Mouse (Mus musculus): ENCODE measurements around the gene Vpreb3. TPM values are rescaled to one million over a fixed set of nuclear protein-coding genes. Genes with fewer than 3 reads are reported as not detected.

Vpreb3 gene
- polyA plus RNA-seq, 1 experiment from 2014 or later = not detected

- Histone ChIP-seq H3K9ac (replicated peaks; ENCODE audit: low read length) (no peak overlapping the region), H3K4me1 (ENCODE audit: control insufficient read depth, insufficient read depth, low read length) (no peaks in the 10 kb centered on the region), H3K27ac (replicated peaks; ENCODE audit: low read depth, low read length) (no peak overlapping the region), H3K4me2 (ENCODE audit: low read length) (no peak overlapping the region), H3K27me3 (ENCODE audit: control insufficient read depth, insufficient read depth, low read length) (no peaks in the 10 kb centered on the region), H3K36me3 (ENCODE audit: control insufficient read depth, insufficient read depth, low read length) (no peaks in the 10 kb centered on the region), H3K9me3 (ENCODE audit: control insufficient read depth, low read length) (no peaks in the 10 kb centered on the region), H3K4me3 (replicated peaks; ENCODE audit: low read depth, low read length) (no peak overlapping the region)
- WGBS = 79% methylated on average over 3 of the region's 3 CpGs
- DNase-seq = no peak
- no peak for ATAC-seq (ENCODE audit: low FRiP score, low TSS enrichment)
Observed at GRCm38 (mm10) chr10:75996315-75996714, 53.5 kb downstream of the Vpreb3 start.

Other genes starting within 250 kb of the Vpreb3 start
- gene Cabin1, start 178.7 kb upstream of the Vpreb3 start, polyA plus RNA-seq (2014; fragmentation: Nextera tagmentation; extraction: Ambion mirVana) = 47.2 and 54.5 TPM in 2 replicates
- 75.9 and 94.5 TPM in 2 replicates for gene Ddt, start 169.6 kb upstream of the Vpreb3 start, polyA plus RNA-seq (2014; fragmentation: Nextera tagmentation; extraction: Ambion mirVana)
- gene Gm20441, start 162.1 kb upstream of the Vpreb3 start, polyA plus RNA-seq (2014; fragmentation: Nextera tagmentation; extraction: Ambion mirVana) = not detected in 2 replicates
- 0.23 and 1.1 TPM in 2 replicates for gene Gstt3, start 161.6 kb upstream of the Vpreb3 start, polyA plus RNA-seq (2014; fragmentation: Nextera tagmentation; extraction: Ambion mirVana)
- gene Gstt1, start 144.5 kb upstream of the Vpreb3 start, polyA plus RNA-seq (2014; fragmentation: Nextera tagmentation; extraction: Ambion mirVana) = 9.8 and 12.4 TPM in 2 replicates
- gene Gstt4, start 120.5 kb upstream of the Vpreb3 start, polyA plus RNA-seq (2014; fragmentation: Nextera tagmentation; extraction: Ambion mirVana) = not detected in 2 replicates
- gene Gstt2, start 105.6 kb upstream of the Vpreb3 start, polyA plus RNA-seq (2014; fragmentation: Nextera tagmentation; extraction: Ambion mirVana) = 3.8 and 4.3 TPM in 2 replicates
- 1,381 and 1,864 TPM in 2 replicates for gene Mif, start 82.8 kb upstream of the Vpreb3 start, polyA plus RNA-seq (2014; fragmentation: Nextera tagmentation; extraction: Ambion mirVana)
- 1.2 TPM in 2 replicates for gene Derl3, start 49.6 kb upstream of the Vpreb3 start, polyA plus RNA-seq (2014; fragmentation: Nextera tagmentation; extraction: Ambion mirVana)
- 277 and 283 TPM in 2 replicates for gene Smarcb1, start 21.4 kb upstream of the Vpreb3 start, polyA plus RNA-seq (2014; fragmentation: Nextera tagmentation; extraction: Ambion mirVana)
- gene Chchd10, start 9.9 kb upstream of the Vpreb3 start, polyA plus RNA-seq (2014; fragmentation: Nextera tagmentation; extraction: Ambion mirVana) = 44.2 and 76.8 TPM in 2 replicates
- 13.3 and 16.5 TPM in 2 replicates for gene Mmp11, start 6.6 kb upstream of the Vpreb3 start, polyA plus RNA-seq (2014; fragmentation: Nextera tagmentation; extraction: Ambion mirVana)
- 0.22 and 0.53 TPM in 2 replicates for gene Gm867, start 2.4 kb upstream of the Vpreb3 start, polyA plus RNA-seq (2014; fragmentation: Nextera tagmentation; extraction: Ambion mirVana)
- gene Gm5134, start 11.5 kb downstream of the Vpreb3 start, polyA plus RNA-seq (2014; fragmentation: Nextera tagmentation; extraction: Ambion mirVana) = not detected in 2 replicates
- 11.9 and 14.6 TPM in 2 replicates for gene Zfp280b, start 89.6 kb downstream of the Vpreb3 start, polyA plus RNA-seq (2014; fragmentation: Nextera tagmentation; extraction: Ambion mirVana)
- not detected in 2 replicates for gene Slc5a4b, start 167.9 kb downstream of the Vpreb3 start, polyA plus RNA-seq (2014; fragmentation: Nextera tagmentation; extraction: Ambion mirVana)
- 0.13 TPM in 1 of 2 replicates, not detected in the other for gene Slc5a4a, start 204.4 kb downstream of the Vpreb3 start, polyA plus RNA-seq (2014; fragmentation: Nextera tagmentation; extraction: Ambion mirVana)